Mouse (Mus musculus) forebrain, embryonic 12.5 days (tissue): Measurements from ENCODE around the gene Gm8050. TPM values are rescaled to one million over a fixed set of nuclear protein-coding genes. Genes with fewer than 3 reads are reported as not detected.
"Not testable (repeated sequence)": the region's sequence is repeated elsewhere in the genome, so short reads cannot be mapped to it uniquely, and the experiment has no call there.

Experiments
- ATAC-seq: fragments of 200-750 bp; cut with Nextera tagmentation; 2 replicates; pipeline ENCODE4 v1.8.0; 2017; ENCODE audit warnings: moderate TSS enrichment; ENCODE audit not compliant: low FRiP score
- H3K27ac ChIP-seq: fragments of 300-500 bp; sonication (generic); 2 replicates; pipeline ENCODE4 v1.5.1; 2016; ENCODE audit warnings: mild to moderate bottlenecking
- H3K27me3 ChIP-seq: fragments of 300-500 bp; sonication (generic); 2 replicates; pipeline ENCODE4 v1.6.1; 2016; ENCODE audit warnings: mild to moderate bottlenecking
- H3K36me3 ChIP-seq: fragments of 300-500 bp; sonication (generic); replicated peaks from 2 replicates; pipeline ENCODE4 v1.6.1; 2016; ENCODE audit warnings: mild to moderate bottlenecking
- H3K4me1 ChIP-seq: fragments of 300-500 bp; sonication (generic); 2 replicates; pipeline ENCODE4 v1.6.1; 2016
- H3K4me2 ChIP-seq: fragments of 300-500 bp; sonication (generic); 2 replicates; pipeline ENCODE4 v1.6.1; 2016; ENCODE audit warnings: mild to moderate bottlenecking, moderate library complexity
- H3K4me3 ChIP-seq: fragments of 300-500 bp; sonication (generic); replicated peaks from 2 replicates; pipeline ENCODE4 v1.5.1; 2016; ENCODE audit warnings: mild to moderate bottlenecking
- H3K9ac ChIP-seq: fragments of 300-500 bp; sonication (generic); 2 replicates; pipeline ENCODE4 v1.6.1; 2016; ENCODE audit warnings: mild to moderate bottlenecking
- H3K9me3 ChIP-seq: fragments of 300-500 bp; sonication (generic); 2 replicates; pipeline ENCODE4 v1.6.1; 2016
- WGBS: fragments of 180-500 bp; shearing (Covaris S2); methylation state at CpG from one replicate; pipeline ENCODE4 v1.1.7; 2016; 5-methylcytosine and 5-hydroxymethylcytosine counted together
- polyA plus RNA-seq: library from polyadenylated mRNA; unstranded; fragments of >200 nt; fragmentation: Nextera tagmentation; extraction: Ambion mirVana; gene quantifications from 2 replicates; pipeline ENCODE4 v1.2.1, GENCODE M21; 2016

Gene Gm8050
- polyA plus RNA-seq = 0.31 TPM in 1 of 2 replicates, not detected in the other

- H3K4me1 ChIP-seq, H3K9me3 ChIP-seq, H3K27ac ChIP-seq, H3K4me3 ChIP-seq, H3K27me3 ChIP-seq, H3K9ac ChIP-seq, H3K4me2 ChIP-seq, ATAC-seq, H3K36me3 ChIP-seq: not testable (repeated sequence)
- WGBS = 57% methylated on average over 1 of the region's 2 CpGs
These were observed at the start of gene Gm8050 for GRCm38 (mm10) chr14:6720151-6720550. Gene Gm8050, minus strand, starts transcription at chr14:6720251.

GRCm38 (mm10) chr14:6757231-6757536, 37.1 kb upstream of the Gm8050 start:
- not testable (repeated sequence) for H3K9ac ChIP-seq, ATAC-seq, H3K4me1 ChIP-seq, H3K36me3 ChIP-seq, H3K27ac ChIP-seq, H3K9me3 ChIP-seq, H3K27me3 ChIP-seq
- 0% methylated on average over 5 of the region's 13 CpGs for WGBS
- H3K4me3 ChIP-seq = peak overlapping the region; percentile 45
- H3K4me2 ChIP-seq = peak overlapping the region; percentile 52

- H3K4me1 ChIP-seq, H3K27ac ChIP-seq, H3K27me3 ChIP-seq, ATAC-seq, H3K9me3 ChIP-seq, H3K36me3 ChIP-seq: not testable (repeated sequence)
- WGBS = under 1% methylated on average over 23 of the region's 67 CpGs
- H3K4me2 ChIP-seq = peak overlapping the region; percentile 52
- H3K9ac ChIP-seq = peak overlapping the region; percentile 49
- peak overlapping the region; percentile 45 for H3K4me3 ChIP-seq
These were observed 36.6 kb upstream of the Gm8050 start for GRCm38 (mm10) chr14:6756384-6757230.

GRCm38 (mm10) chr14:6742232-6742631, 22.2 kb upstream of the Gm8050 start, which contains the start of gene Gm3636:
Gene Gm3636, minus strand, starts transcription at chr14:6742332.
- H3K36me3 ChIP-seq, H3K9ac ChIP-seq, H3K9me3 ChIP-seq, H3K27ac ChIP-seq, H3K4me2 ChIP-seq, H3K4me3 ChIP-seq, ATAC-seq, H3K27me3 ChIP-seq, H3K4me1 ChIP-seq: not testable (repeated sequence)
- WGBS = no CpG with 5 or more reads among the region's 2 CpGs

GRCm38 (mm10) chr14:6684070-6684469, 36.0 kb downstream of the Gm8050 start, which contains the start of gene Gm10251:
Gene Gm10251, minus strand, starts transcription at chr14:6684170.
- H3K4me3 ChIP-seq, H3K4me1 ChIP-seq, H3K27ac ChIP-seq, H3K36me3 ChIP-seq, H3K9me3 ChIP-seq, H3K9ac ChIP-seq, H3K27me3 ChIP-seq, H3K4me2 ChIP-seq, ATAC-seq: not testable (repeated sequence)
- no CpG with 5 or more reads among the region's 1 CpGs for WGBS

Other genes with a start within 250 kb of the Gm8050 start
- gene Gm8356, start 183.0 kb downstream of the Gm8050 start, polyA plus RNA-seq = not detected in 2 replicates
- gene Gm3629, start 129.6 kb downstream of the Gm8050 start, polyA plus RNA-seq = 0.41 TPM in 1 of 2 replicates, not detected in the other
- gene Gm3460, start 97.8 kb downstream of the Gm8050 start, polyA plus RNA-seq = not detected in 2 replicates
- not detected in 2 replicates for gene Gm10251, start 36.1 kb downstream of the Gm8050 start, polyA plus RNA-seq
- 7.9 and 8.9 TPM in 2 replicates for gene Gm3636, start 22.1 kb upstream of the Gm8050 start, polyA plus RNA-seq
- gene Gm8362, start 54.2 kb upstream of the Gm8050 start, polyA plus RNA-seq = not detected in 2 replicates
- not detected in 2 replicates for gene Gm3642, start 120.1 kb upstream of the Gm8050 start, polyA plus RNA-seq
- 2.4 and 2.9 TPM in 2 replicates for gene Gm3667, start 169.7 kb upstream of the Gm8050 start, polyA plus RNA-seq